ENCODE assay signal across 20 mouse cellular contexts in genomic region chr1:23207024-23207423, GRCm38 (mm10).
"Had no signal": no experiment of that assay in that cellular context is flagged by ENCODE, and none has a peak within 500 bp of the region (broad histone marks: within the 10 kb centered on the region; RNA-seq: fewer than 3 reads in every experiment).

No protein-coding gene starts in this region.

- DNase-seq: lung, adult 18-20 months; lung, postnatal 14 days; lung, postnatal 36 days; midbrain, embryonic 14.5 days; retina, postnatal 1 day; right cerebral cortex, adult 18-20 months; right cerebral cortex, postnatal 25 days; right cerebral cortex, postnatal 4 days; spleen, adult 18-20 months; thymus, adult 18-20 months; thymus, postnatal 14 days; thymus, postnatal 36 days had no signal

- H3K27ac ChIP-seq: lung, embryonic 15.5 days; midbrain, embryonic 10.5 days; midbrain, embryonic 12.5 days; neural tube, embryonic 13.5 days; neural tube, embryonic 15.5 days had no signal

- H3K4me3 ChIP-seq: lung, embryonic 15.5 days; midbrain, embryonic 10.5 days; midbrain, embryonic 12.5 days; myocyte; neural tube, embryonic 13.5 days; neural tube, embryonic 15.5 days had no signal

- H3K4me2 ChIP-seq: lung, embryonic 15.5 days; midbrain, embryonic 12.5 days; neural tube, embryonic 13.5 days; neural tube, embryonic 15.5 days had no signal

- H3K36me3 ChIP-seq: lung, embryonic 15.5 days; midbrain, embryonic 10.5 days; midbrain, embryonic 12.5 days; neural tube, embryonic 13.5 days; neural tube, embryonic 15.5 days had no signal

- ATAC-seq: lung, postnatal 0 days; midbrain, embryonic 16.5 days had no signal

- H3K27me3 ChIP-seq: lung, embryonic 15.5 days; midbrain, embryonic 12.5 days; neural tube, embryonic 13.5 days; neural tube, embryonic 15.5 days had no signal

- H3K9ac ChIP-seq: lung, embryonic 15.5 days; midbrain, embryonic 12.5 days; neural tube, embryonic 13.5 days; neural tube, embryonic 15.5 days had no signal

- H3K9me3 ChIP-seq: lung, embryonic 15.5 days; midbrain, embryonic 10.5 days; midbrain, embryonic 12.5 days; neural tube, embryonic 13.5 days; neural tube, embryonic 15.5 days had no signal

- H3K4me1 ChIP-seq: midbrain, embryonic 12.5 days; neural tube, embryonic 15.5 days had no signal
